Mouse (Mus musculus) ovary, postnatal 14 days (tissue): ENCODE data around the gene Rab33a.

Experiments
- DNase-seq: peaks from one replicate; pipeline ENCODE4 v3.0.0; 2022; ENCODE audit warnings: low spot score

The Rab33a gene

GRCm38 (mm10) chrX:48518808-48519548, at the start of gene Rab33a:
TSS of gene Rab33a (plus strand) at chrX:48519285.
- no peak for DNase-seq

GRCm38 (mm10) chrX:48481095-48481494, 38.0 kb upstream of the Rab33a start:
- no peak for DNase-seq

GRCm38 (mm10) chrX:48481687-48482086, 37.4 kb upstream of the Rab33a start:
- DNase-seq: no peak

- DNase-seq: no peak
Observed at GRCm38 (mm10) chrX:48493763-48494162, 25.3 kb upstream of the Rab33a start.

GRCm38 (mm10) chrX:48513166-48513807, 5.8 kb upstream of the Rab33a start, which contains the start of gene Aifm1:
TSS of gene Aifm1 (minus strand) at chrX:48513563.
- peak; percentile 71 for DNase-seq

GRCm38 (mm10) chrX:48513824-48514223, 5.3 kb upstream of the Rab33a start:
- DNase-seq: no peak

GRCm38 (mm10) chrX:48518211-48518807, 776 bp upstream of the Rab33a start:
- no peak for DNase-seq

GRCm38 (mm10) chrX:48519549-48520085, 532 bp downstream of the Rab33a start:
- no peak for DNase-seq

GRCm38 (mm10) chrX:48521651-48522050, 2.6 kb downstream of the Rab33a start:
- no peak for DNase-seq

- no peak for DNase-seq
Observed at GRCm38 (mm10) chrX:48523512-48523911, 4.4 kb downstream of the Rab33a start.

- DNase-seq: no peak
Observed at GRCm38 (mm10) chrX:48525332-48525731, 6.2 kb downstream of the Rab33a start.

GRCm38 (mm10) chrX:48525866-48526265, 6.8 kb downstream of the Rab33a start:
- DNase-seq: no peak

GRCm38 (mm10) chrX:48526435-48526834, 7.3 kb downstream of the Rab33a start:
- DNase-seq: no peak

- DNase-seq: peak; percentile 61
Observed at GRCm38 (mm10) chrX:48532175-48532574, 13.1 kb downstream of the Rab33a start.
